Mouse (Mus musculus): ENCODE results near the gene Cavin4. TPM values are rescaled to one million over a fixed set of nuclear protein-coding genes. Genes with fewer than 3 reads are reported as not detected.

Cavin4 gene
- 1.0 and 2.0 TPM in 2 replicates for polyA plus RNA-seq (2016; fragmentation: Nextera tagmentation; extraction: Ambion mirVana)

GRCm38 (mm10) chr4:48663271-48663670 lies at the start of gene Cavin4:
TSS of gene Cavin4 (plus strand) at chr4:48663514.
- Histone ChIP-seq H3K9ac (replicated peaks) (no peak within 1 kb of the TSS), H3K4me3 (replicated peaks) (no peak within 1 kb of the TSS), H3K9me3 (no peaks in the 10 kb centered on the region), H3K4me2 (no peak within 1 kb of the TSS), H3K4me1 (replicated peaks) (no peaks in the 10 kb centered on the region), H3K36me3 (peaks cover 69% of the 10 kb centered on the region), H3K27ac (no peak within 1 kb of the TSS), H3K27me3 (no peaks in the 10 kb centered on the region)
- no peak for ATAC-seq (ENCODE audit: insufficient number of reproducible peaks, insufficient read depth, low FRiP score, low TSS enrichment, low read depth)
- WGBS, result 86% methylated on average over 10 of the region's 10 CpGs

GRCm38 (mm10) chr4:48615483-48615882 lies 47.8 kb upstream of the Cavin4 start:
- Histone ChIP-seq H3K4me2 (no peak overlapping the region), H3K9ac (replicated peaks) (no peak overlapping the region), H3K36me3 (peaks cover 75% of the 10 kb centered on the region), H3K9me3 (no peaks in the 10 kb centered on the region), H3K4me1 (replicated peaks) (no peaks in the 10 kb centered on the region), H3K27me3 (no peaks in the 10 kb centered on the region), H3K27ac (no peak overlapping the region), H3K4me3 (replicated peaks) (no peak overlapping the region)
- WGBS, result 90% methylated on average over 4 of the region's 4 CpGs
- ATAC-seq (ENCODE audit: insufficient number of reproducible peaks, insufficient read depth, low FRiP score, low TSS enrichment, low read depth), result no peak

- H3K9me3 ChIP-seq, result no peaks in the 10 kb centered on the region
- no peak overlapping the region for H3K27ac ChIP-seq
- H3K36me3 ChIP-seq, result peaks cover 73% of the 10 kb centered on the region
- no peaks in the 10 kb centered on the region for H3K27me3 ChIP-seq
- no peak for ATAC-seq (ENCODE audit: insufficient number of reproducible peaks, insufficient read depth, low FRiP score, low TSS enrichment, low read depth)
- no peaks in the 10 kb centered on the region for H3K4me1 ChIP-seq (replicated peaks)
- H3K4me3 ChIP-seq (replicated peaks), result no peak overlapping the region
- 96% methylated on average over 15 of the region's 15 CpGs for WGBS
- no peak overlapping the region for H3K4me2 ChIP-seq
- H3K9ac ChIP-seq (replicated peaks), result no peak overlapping the region
Observed at GRCm38 (mm10) chr4:48617201-48617600, 46.1 kb upstream of the Cavin4 start.

GRCm38 (mm10) chr4:48620121-48620520 lies 43.2 kb upstream of the Cavin4 start:
- Histone ChIP-seq H3K27ac (no peak overlapping the region), H3K4me3 (replicated peaks) (no peak overlapping the region), H3K4me1 (replicated peaks) (no peaks in the 10 kb centered on the region), H3K36me3 (peaks cover 86% of the 10 kb centered on the region), H3K27me3 (no peaks in the 10 kb centered on the region), H3K4me2 (no peak overlapping the region), H3K9ac (replicated peaks) (no peak overlapping the region), H3K9me3 (no peaks in the 10 kb centered on the region)
- ATAC-seq (ENCODE audit: insufficient number of reproducible peaks, insufficient read depth, low FRiP score, low TSS enrichment, low read depth), result no peak
- 91% methylated on average over 6 of the region's 6 CpGs for WGBS

- no peak for ATAC-seq (ENCODE audit: insufficient number of reproducible peaks, insufficient read depth, low FRiP score, low TSS enrichment, low read depth)
- 84% methylated on average over 6 of the region's 6 CpGs for WGBS
Observed at GRCm38 (mm10) chr4:48622246-48622645, 41.1 kb upstream of the Cavin4 start.

GRCm38 (mm10) chr4:48622946-48623345 lies 40.4 kb upstream of the Cavin4 start:
- no peaks in the 10 kb centered on the region for H3K9me3 ChIP-seq
- H3K9ac ChIP-seq (replicated peaks), result no peak overlapping the region
- no peak overlapping the region for H3K4me2 ChIP-seq
- WGBS, result 91% methylated on average over 7 of the region's 7 CpGs
- no peaks in the 10 kb centered on the region; the same call in 1 of the 2 replicates for H3K4me1 ChIP-seq (replicated peaks)
- no peak overlapping the region for H3K4me3 ChIP-seq (replicated peaks)
- H3K27me3 ChIP-seq, result no peaks in the 10 kb centered on the region
- no peak for ATAC-seq (ENCODE audit: insufficient number of reproducible peaks, insufficient read depth, low FRiP score, low TSS enrichment, low read depth)
- H3K27ac ChIP-seq, result no peak overlapping the region
- H3K36me3 ChIP-seq, result peaks cover 84% of the 10 kb centered on the region

More at GRCm38 (mm10) chr4:48622246-48622645, 41.1 kb upstream of the Cavin4 start:
- Histone ChIP-seq H3K4me3 (replicated peaks) (no peak overlapping the region), H3K27me3 (no peaks in the 10 kb centered on the region), H3K4me2 (no peak overlapping the region), H3K36me3 (peaks cover 86% of the 10 kb centered on the region), H3K9ac (replicated peaks) (no peak overlapping the region), H3K4me1 (replicated peaks) (no peaks in the 10 kb centered on the region; the same call in 1 of the 2 replicates), H3K9me3 (no peaks in the 10 kb centered on the region), H3K27ac (no peak overlapping the region)

- H3K4me1 ChIP-seq (replicated peaks), result no peaks in the 10 kb centered on the region; the same call in 1 of the 2 replicates
- H3K9me3 ChIP-seq, result no peaks in the 10 kb centered on the region
- 87% methylated on average over 6 of the region's 6 CpGs for WGBS
- no peak overlapping the region for H3K4me3 ChIP-seq (replicated peaks)
- peaks cover 88% of the 10 kb centered on the region for H3K36me3 ChIP-seq
- H3K27me3 ChIP-seq, result no peaks in the 10 kb centered on the region
- ATAC-seq (ENCODE audit: insufficient number of reproducible peaks, insufficient read depth, low FRiP score, low TSS enrichment, low read depth), result no peak
- H3K27ac ChIP-seq, result no peak overlapping the region
- H3K4me2 ChIP-seq, result no peak overlapping the region
- H3K9ac ChIP-seq (replicated peaks), result no peak overlapping the region
Observed at GRCm38 (mm10) chr4:48624961-48625360, 38.4 kb upstream of the Cavin4 start.

GRCm38 (mm10) chr4:48625836-48626235 lies 37.5 kb upstream of the Cavin4 start:
- H3K27ac ChIP-seq, result no peak overlapping the region
- no peak overlapping the region for H3K4me3 ChIP-seq (replicated peaks)
- no peaks in the 10 kb centered on the region for H3K27me3 ChIP-seq
- no peak overlapping the region for H3K4me2 ChIP-seq
- peaks cover 84% of the 10 kb centered on the region for H3K36me3 ChIP-seq
- no peak for ATAC-seq (ENCODE audit: insufficient number of reproducible peaks, insufficient read depth, low FRiP score, low TSS enrichment, low read depth)
- WGBS, result 74% methylated on average over 9 of the region's 9 CpGs
- H3K9me3 ChIP-seq, result no peaks in the 10 kb centered on the region
- H3K9ac ChIP-seq (replicated peaks), result no peak overlapping the region
- H3K4me1 ChIP-seq (replicated peaks), result no peaks in the 10 kb centered on the region; the same call in 1 of the 2 replicates

GRCm38 (mm10) chr4:48629445-48629844 lies 33.9 kb upstream of the Cavin4 start:
- 97% methylated on average over 13 of the region's 13 CpGs for WGBS
- no peak overlapping the region for H3K27ac ChIP-seq
- H3K4me2 ChIP-seq, result no peak overlapping the region
- H3K9me3 ChIP-seq, result no peaks in the 10 kb centered on the region
- no peak overlapping the region for H3K9ac ChIP-seq (replicated peaks)
- no peaks in the 10 kb centered on the region; the same call in 1 of the 2 replicates for H3K4me1 ChIP-seq (replicated peaks)
- H3K4me3 ChIP-seq (replicated peaks), result no peak overlapping the region
- H3K36me3 ChIP-seq, result peaks cover 62% of the 10 kb centered on the region
- ATAC-seq (ENCODE audit: insufficient number of reproducible peaks, insufficient read depth, low FRiP score, low TSS enrichment, low read depth), result no peak
- no peaks in the 10 kb centered on the region for H3K27me3 ChIP-seq

GRCm38 (mm10) chr4:48633529-48633928 lies 29.8 kb upstream of the Cavin4 start:
- H3K36me3 ChIP-seq, result peaks cover 53% of the 10 kb centered on the region

GRCm38 (mm10) chr4:48634058-48634457 lies 29.3 kb upstream of the Cavin4 start:
- no peaks in the 10 kb centered on the region for H3K4me1 ChIP-seq (replicated peaks)
- no peak overlapping the region for H3K4me2 ChIP-seq
- 85% methylated on average over 2 of the region's 2 CpGs for WGBS
- no peak for ATAC-seq (ENCODE audit: insufficient number of reproducible peaks, insufficient read depth, low FRiP score, low TSS enrichment, low read depth)
- H3K27ac ChIP-seq, result no peak overlapping the region
- no peak overlapping the region for H3K9ac ChIP-seq (replicated peaks)
- no peak overlapping the region for H3K4me3 ChIP-seq (replicated peaks)
- peaks cover 53% of the 10 kb centered on the region for H3K36me3 ChIP-seq
- no peaks in the 10 kb centered on the region for H3K9me3 ChIP-seq
- H3K27me3 ChIP-seq, result no peaks in the 10 kb centered on the region

More at GRCm38 (mm10) chr4:48633529-48633928, 29.8 kb upstream of the Cavin4 start:
- no peak for ATAC-seq (ENCODE audit: insufficient number of reproducible peaks, insufficient read depth, low FRiP score, low TSS enrichment, low read depth)
- H3K4me2 ChIP-seq, result no peak overlapping the region
- H3K4me1 ChIP-seq (replicated peaks), result no peaks in the 10 kb centered on the region
- H3K4me3 ChIP-seq (replicated peaks), result no peak overlapping the region
- H3K9me3 ChIP-seq, result no peaks in the 10 kb centered on the region
- 68% methylated on average over 6 of the region's 6 CpGs for WGBS
- no peaks in the 10 kb centered on the region for H3K27me3 ChIP-seq
- no peak overlapping the region for H3K27ac ChIP-seq
- no peak overlapping the region for H3K9ac ChIP-seq (replicated peaks)

- Histone ChIP-seq H3K9ac (replicated peaks) (no peak overlapping the region), H3K27me3 (no peaks in the 10 kb centered on the region), H3K4me3 (replicated peaks) (no peak overlapping the region), H3K4me1 (replicated peaks) (no peaks in the 10 kb centered on the region), H3K27ac (no peak overlapping the region), H3K4me2 (no peak overlapping the region), H3K36me3 (peaks cover 70% of the 10 kb centered on the region), H3K9me3 (no peaks in the 10 kb centered on the region)
- no peak for ATAC-seq (ENCODE audit: insufficient number of reproducible peaks, insufficient read depth, low FRiP score, low TSS enrichment, low read depth)
- WGBS, result 95% methylated on average over 13 of the region's 13 CpGs
Observed at GRCm38 (mm10) chr4:48636831-48637230, 26.5 kb upstream of the Cavin4 start.

All from limb, embryonic 12.5 days (tissue).